Mouse (Mus musculus) forebrain, embryonic 11.5 days (tissue): ENCODE measurements at regions not wholly inside any gene's neighbourhood (a gene's known extent, or its start where the extent isn't known, plus 50 kb on each side); places are given as distances from the start of the nearest gene placed in this dataset.

Experiments used
- ATAC-seq: fragments of 200-750 bp; cut with Nextera tagmentation; replicated peaks from 2 replicates; pipeline ENCODE4 v1.8.0; 2017; ENCODE audit warnings: moderate TSS enrichment; ENCODE audit not compliant: low FRiP score
- DNase-seq: peaks from one replicate; pipeline ENCODE4 v3.0.0-alpha.2; 2017; ENCODE audit warnings: low spot score
- H3K27ac ChIP-seq: fragments of 300-500 bp; sonication (generic); 2 replicates; pipeline ENCODE4 v1.5.1; 2014; ENCODE audit warnings: low read depth, low read length
- H3K27me3 ChIP-seq: fragments of 300-500 bp; sonication (generic); 2 replicates; pipeline ENCODE4 v1.6.1; 2014; ENCODE audit warnings: mild to moderate bottlenecking, low read length, mixed read lengths; ENCODE audit not compliant: control insufficient read depth, insufficient read depth
- H3K36me3 ChIP-seq: fragments of 300-500 bp; sonication (generic); 2 replicates; pipeline ENCODE4 v1.6.1; 2014; ENCODE audit warnings: mild to moderate bottlenecking, low read length, moderate library complexity, mixed read lengths; ENCODE audit not compliant: control insufficient read depth, insufficient read depth
- H3K4me1 ChIP-seq: fragments of 300-500 bp; sonication (generic); replicated peaks from 2 replicates; pipeline ENCODE4 v1.6.1; 2014; ENCODE audit warnings: low read length, mixed read lengths; ENCODE audit not compliant: control insufficient read depth, insufficient read depth
- H3K4me2 ChIP-seq: fragments of 300-500 bp; sonication (generic); 2 replicates; pipeline ENCODE4 v1.6.1; 2014; ENCODE audit warnings: low read depth, mild to moderate bottlenecking, low read length, moderate library complexity, mixed read lengths; ENCODE audit not compliant: severe bottlenecking
- H3K4me3 ChIP-seq: fragments of 300-500 bp; sonication (generic); 2 replicates; pipeline ENCODE4 v1.5.1; 2014; ENCODE audit warnings: low read depth, low read length
- H3K9ac ChIP-seq: fragments of 300-500 bp; sonication (generic); 2 replicates; pipeline ENCODE4 v1.6.1; 2014; ENCODE audit warnings: low read length
- H3K9me3 ChIP-seq: fragments of 300-500 bp; sonication (generic); 2 replicates; pipeline ENCODE4 v1.6.1; 2016; ENCODE audit warnings: low read length, mixed read lengths; ENCODE audit not compliant: control insufficient read depth
- WGBS: fragments of 180-500 bp; shearing (Covaris S2); extraction: QIAGEN DNeasy Blood & Tissue Kit; methylation state at CpG from one replicate; pipeline ENCODE4 v1.1.7; 2014; 5-methylcytosine and 5-hydroxymethylcytosine counted together

GRCm38 (mm10) chr4:150724823-150725222 lies 72.8 kb upstream of the Slc45a1 start:
- H3K4me2 ChIP-seq: no peak overlapping the region
- no peaks in the 10 kb centered on the region for H3K9me3 ChIP-seq
- DNase-seq: no peak
- H3K36me3 ChIP-seq: no peaks in the 10 kb centered on the region
- no peak for ATAC-seq
- no peaks in the 10 kb centered on the region for H3K27me3 ChIP-seq
- H3K27ac ChIP-seq: no peak overlapping the region
- H3K9ac ChIP-seq: no peak overlapping the region
- no peak overlapping the region for H3K4me3 ChIP-seq
- WGBS: 90% methylated on average over 11 of the region's 11 CpGs
- H3K4me1 ChIP-seq: no peaks in the 10 kb centered on the region

GRCm38 (mm10) chr4:150721619-150722283 lies 69.8 kb upstream of the Slc45a1 start:
- no peak for DNase-seq
- Histone ChIP-seq H3K4me2 (no peak overlapping the region), H3K36me3 (no peaks in the 10 kb centered on the region), H3K9ac (no peak overlapping the region), H3K4me3 (no peak overlapping the region), H3K27ac (no peak overlapping the region), H3K4me1 (no peaks in the 10 kb centered on the region), H3K9me3 (no peaks in the 10 kb centered on the region), H3K27me3 (no peaks in the 10 kb centered on the region)
- no peak for ATAC-seq
- 51% methylated on average over 12 of the region's 12 CpGs for WGBS

GRCm38 (mm10) chr4:150717866-150718265 lies 65.9 kb upstream of the Slc45a1 start:
- ATAC-seq: no peak
- H3K36me3 ChIP-seq: no peaks in the 10 kb centered on the region
- no peak overlapping the region for H3K4me2 ChIP-seq
- no peak overlapping the region for H3K9ac ChIP-seq
- H3K4me1 ChIP-seq: no peaks in the 10 kb centered on the region
- DNase-seq: no peak
- no peak overlapping the region for H3K27ac ChIP-seq
- no peaks in the 10 kb centered on the region for H3K9me3 ChIP-seq
- H3K4me3 ChIP-seq: no peak overlapping the region
- no peaks in the 10 kb centered on the region for H3K27me3 ChIP-seq
- WGBS: 82% methylated on average over 7 of the region's 7 CpGs

- DNase-seq: no peak
- H3K27ac ChIP-seq: no peak overlapping the region
- H3K4me1 ChIP-seq: no peaks in the 10 kb centered on the region
- H3K9me3 ChIP-seq: no peaks in the 10 kb centered on the region
- WGBS: 89% methylated on average over 2 of the region's 2 CpGs
- H3K27me3 ChIP-seq: no peaks in the 10 kb centered on the region
- no peak for ATAC-seq
- H3K4me2 ChIP-seq: no peak overlapping the region
- H3K4me3 ChIP-seq: no peak overlapping the region
- no peaks in the 10 kb centered on the region for H3K36me3 ChIP-seq
- H3K9ac ChIP-seq: no peak overlapping the region
These were observed 63.1 kb upstream of the Slc45a1 start for GRCm38 (mm10) chr4:150715051-150715450.

GRCm38 (mm10) chr4:150713291-150713690 lies 61.3 kb upstream of the Slc45a1 start:
- Histone ChIP-seq H3K4me2 (no peak overlapping the region), H3K9ac (no peak overlapping the region), H3K4me3 (no peak overlapping the region), H3K4me1 (peaks cover 7% of the 10 kb centered on the region), H3K9me3 (no peaks in the 10 kb centered on the region), H3K27me3 (no peaks in the 10 kb centered on the region), H3K27ac (no peak overlapping the region), H3K36me3 (no peaks in the 10 kb centered on the region)
- 74% methylated on average over 5 of the region's 5 CpGs for WGBS
- ATAC-seq (no peak), DNase-seq (no peak)

- Histone ChIP-seq H3K4me2 (no peak overlapping the region), H3K4me3 (no peak overlapping the region), H3K27me3 (no peaks in the 10 kb centered on the region), H3K9me3 (no peaks in the 10 kb centered on the region), H3K36me3 (no peaks in the 10 kb centered on the region), H3K27ac (no peak overlapping the region), H3K9ac (no peak overlapping the region), H3K4me1 (peaks cover 7% of the 10 kb centered on the region)
- no peak for ATAC-seq
- DNase-seq: no peak
- 82% methylated on average over 10 of the region's 10 CpGs for WGBS
These were observed 60.9 kb upstream of the Slc45a1 start for GRCm38 (mm10) chr4:150712856-150713255.

GRCm38 (mm10) chr4:150711646-150712045 lies 59.7 kb upstream of the Slc45a1 start:
- Histone ChIP-seq H3K36me3 (no peaks in the 10 kb centered on the region), H3K9me3 (no peaks in the 10 kb centered on the region), H3K4me3 (no peak overlapping the region), H3K27ac (no peak overlapping the region), H3K4me2 (no peak overlapping the region), H3K9ac (no peak overlapping the region), H3K4me1 (peaks cover 7% of the 10 kb centered on the region), H3K27me3 (no peaks in the 10 kb centered on the region)
- no peak for ATAC-seq
- no peak for DNase-seq
- 90% methylated on average over 6 of the region's 6 CpGs for WGBS

- no peak overlapping the region for H3K27ac ChIP-seq
- no peak overlapping the region for H3K4me3 ChIP-seq
- no peak for ATAC-seq
- peak; percentile 63 for DNase-seq
- H3K4me2 ChIP-seq: no peak overlapping the region
- H3K4me1 ChIP-seq: peaks cover 7% of the 10 kb centered on the region
- no peak overlapping the region for H3K9ac ChIP-seq
- WGBS: 35% methylated on average over 11 of the region's 11 CpGs
- H3K9me3 ChIP-seq: no peaks in the 10 kb centered on the region
- H3K27me3 ChIP-seq: no peaks in the 10 kb centered on the region
- H3K36me3 ChIP-seq: no peaks in the 10 kb centered on the region
These were observed 57.6 kb upstream of the Slc45a1 start for GRCm38 (mm10) chr4:150709391-150710130.

- Histone ChIP-seq H3K27ac (no peak overlapping the region), H3K9me3 (no peaks in the 10 kb centered on the region), H3K27me3 (no peaks in the 10 kb centered on the region), H3K4me3 (no peak overlapping the region), H3K36me3 (no peaks in the 10 kb centered on the region), H3K9ac (no peak overlapping the region), H3K4me2 (no peak overlapping the region), H3K4me1 (peaks cover 7% of the 10 kb centered on the region)
- WGBS: 79% methylated on average over 4 of the region's 4 CpGs
- DNase-seq: no peak
- no peak for ATAC-seq
These were observed 56.6 kb upstream of the Slc45a1 start for GRCm38 (mm10) chr4:150708572-150708984.
